Mouse (Mus musculus): ENCODE measurements around the gene Plgrkt.

GRCm38 (mm10) chr19:29410619-29411018 lies 43.4 kb upstream of the Plgrkt start, which contains the start of gene Pdcd1lg2:
- TF ChIP-seq CTCF (IDR thresholded peaks at IDR 0.05) (no peak), EP300 (IDR thresholded peaks at IDR 0.05) (no peak)

Measured in lung, postnatal 0 days (tissue).